Mouse (Mus musculus): ENCODE results near the gene Itpr1. TPM values are rescaled to one million over a fixed set of nuclear protein-coding genes. Genes with fewer than 3 reads are reported as not detected.

The Itpr1 gene
- polyA plus RNA-seq, 1 experiment, result 42.5 TPM

DNA sequence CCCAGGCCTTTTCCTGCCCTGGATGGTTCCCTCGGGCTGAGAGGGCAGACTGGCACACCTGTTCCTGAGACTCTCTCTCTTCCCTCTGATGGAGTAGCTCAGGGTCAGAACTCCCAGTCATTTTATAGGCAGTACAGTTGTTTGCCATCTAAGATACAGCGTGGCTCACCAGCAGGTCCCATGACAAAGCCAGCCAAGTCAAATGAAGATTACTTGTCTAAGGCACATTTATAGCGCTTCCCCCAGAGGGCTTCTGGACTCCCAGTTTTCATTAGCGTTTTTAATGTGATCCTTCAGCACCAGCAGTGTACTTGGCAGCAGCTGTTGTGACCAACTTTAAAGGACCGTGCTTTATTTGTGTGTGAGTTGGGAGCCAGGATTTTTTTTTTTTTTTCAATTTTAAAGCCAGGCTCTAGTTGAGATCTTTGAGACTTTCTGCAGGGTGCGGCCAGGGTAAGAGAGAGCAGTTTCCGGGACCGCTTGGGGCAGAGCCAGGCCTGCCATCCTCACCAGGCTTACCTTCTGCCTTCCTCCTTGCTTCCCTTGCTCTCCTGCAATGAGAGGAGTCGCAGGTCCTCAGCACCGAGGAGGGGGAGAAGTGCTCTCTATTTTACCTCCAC is 281.4 kb downstream of the Itpr1 start:
- no peak overlapping the region for H3K4me3 ChIP-seq (ENCODE audit: low read depth, low read length)
- TF ChIP-seq CTCF (IDR thresholded peaks at IDR 0.05; ENCODE audit: low read depth, low read length) (no peak), EP300 (IDR thresholded peaks at IDR 0.05; ENCODE audit: insufficient read depth, low read depth, low read length) (no peak), POLR2A (IDR thresholded peaks at IDR 0.05; ENCODE audit: insufficient read depth, low read length) (no peak)
- H3K9ac ChIP-seq (ENCODE audit: low read depth, poor library complexity, severe bottlenecking), result no peak overlapping the region
- no peak overlapping the region for H3K27ac ChIP-seq (ENCODE audit: insufficient read depth, low read length)
- no peaks in the 10 kb centered on the region for H3K4me1 ChIP-seq (ENCODE audit: control insufficient read depth, insufficient read depth, low read length)
- no peaks in the 10 kb centered on the region; the same call in 1 of the 2 replicates for H3K9me3 ChIP-seq (replicated peaks; ENCODE audit: control insufficient read depth, insufficient read depth, low read length, poor library complexity, severe bottlenecking)
- H3K27me3 ChIP-seq (ENCODE audit: control insufficient read depth, insufficient read depth, low read length, poor library complexity, severe bottlenecking), result no peaks in the 10 kb centered on the region
- peaks cover 20% of the 10 kb centered on the region for H3K36me3 ChIP-seq (ENCODE audit: control insufficient read depth, insufficient read depth, low read length, poor library complexity, severe bottlenecking)

DNA sequence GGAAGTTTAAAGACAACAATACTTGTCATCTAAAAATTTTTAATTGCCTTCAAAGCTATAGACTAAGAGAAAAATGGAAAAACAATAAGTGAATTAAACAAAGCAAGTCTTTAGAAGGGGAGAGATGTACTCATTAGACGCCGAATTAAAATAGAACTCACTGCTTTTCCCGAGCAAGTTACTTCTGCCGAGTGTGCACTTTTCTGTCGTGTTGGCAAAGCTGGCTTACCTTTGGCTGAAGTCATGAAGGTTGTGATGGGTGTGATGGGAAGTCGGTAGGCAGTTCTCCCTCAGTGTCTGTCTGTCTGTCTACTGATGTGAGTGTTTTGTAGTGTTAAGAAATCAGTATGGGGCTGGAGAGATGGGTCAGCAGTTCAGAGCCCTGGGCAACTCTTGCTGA is 282.1 kb downstream of the Itpr1 start:
- TF ChIP-seq POLR2A (IDR thresholded peaks at IDR 0.05; ENCODE audit: insufficient read depth, low read length) (no peak), CTCF (IDR thresholded peaks at IDR 0.05; ENCODE audit: low read depth, low read length) (no peak), EP300 (IDR thresholded peaks at IDR 0.05; ENCODE audit: insufficient read depth, low read depth, low read length) (no peak)
- no peak overlapping the region for H3K27ac ChIP-seq (ENCODE audit: insufficient read depth, low read length)
- no peak overlapping the region for H3K4me3 ChIP-seq (ENCODE audit: low read depth, low read length)
- no peak overlapping the region for H3K9ac ChIP-seq (ENCODE audit: low read depth, poor library complexity, severe bottlenecking)
- no peaks in the 10 kb centered on the region for H3K4me1 ChIP-seq (ENCODE audit: control insufficient read depth, insufficient read depth, low read length)
- peaks cover 20% of the 10 kb centered on the region for H3K36me3 ChIP-seq (ENCODE audit: control insufficient read depth, insufficient read depth, low read length, poor library complexity, severe bottlenecking)
- H3K9me3 ChIP-seq (replicated peaks; ENCODE audit: control insufficient read depth, insufficient read depth, low read length, poor library complexity, severe bottlenecking), result no peaks in the 10 kb centered on the region; the same call in 1 of the 2 replicates
- no peaks in the 10 kb centered on the region for H3K27me3 ChIP-seq (ENCODE audit: control insufficient read depth, insufficient read depth, low read length, poor library complexity, severe bottlenecking)

GRCm38 (mm10) chr6:108498070-108498469 is 285.2 kb downstream of the Itpr1 start:
- Histone ChIP-seq H3K27ac (ENCODE audit: insufficient read depth, low read length) (no peak overlapping the region), H3K4me3 (ENCODE audit: low read depth, low read length) (no peak overlapping the region), H3K4me1 (ENCODE audit: control insufficient read depth, insufficient read depth, low read length) (no peaks in the 10 kb centered on the region), H3K9ac (ENCODE audit: low read depth, poor library complexity, severe bottlenecking) (no peak overlapping the region), H3K36me3 (ENCODE audit: control insufficient read depth, insufficient read depth, low read length, poor library complexity, severe bottlenecking) (peaks cover 14% of the 10 kb centered on the region), H3K27me3 (ENCODE audit: control insufficient read depth, insufficient read depth, low read length, poor library complexity, severe bottlenecking) (no peaks in the 10 kb centered on the region), H3K9me3 (replicated peaks; ENCODE audit: control insufficient read depth, insufficient read depth, low read length, poor library complexity, severe bottlenecking) (no peaks in the 10 kb centered on the region; the same call in 1 of the 2 replicates)
- no peak for TF ChIP-seq EP300 (IDR thresholded peaks at IDR 0.05; ENCODE audit: insufficient read depth, low read depth, low read length)
- TF ChIP-seq CTCF (IDR thresholded peaks at IDR 0.05; ENCODE audit: low read depth, low read length), result no peak
- no peak for TF ChIP-seq POLR2A (IDR thresholded peaks at IDR 0.05; ENCODE audit: insufficient read depth, low read length)

DNA sequence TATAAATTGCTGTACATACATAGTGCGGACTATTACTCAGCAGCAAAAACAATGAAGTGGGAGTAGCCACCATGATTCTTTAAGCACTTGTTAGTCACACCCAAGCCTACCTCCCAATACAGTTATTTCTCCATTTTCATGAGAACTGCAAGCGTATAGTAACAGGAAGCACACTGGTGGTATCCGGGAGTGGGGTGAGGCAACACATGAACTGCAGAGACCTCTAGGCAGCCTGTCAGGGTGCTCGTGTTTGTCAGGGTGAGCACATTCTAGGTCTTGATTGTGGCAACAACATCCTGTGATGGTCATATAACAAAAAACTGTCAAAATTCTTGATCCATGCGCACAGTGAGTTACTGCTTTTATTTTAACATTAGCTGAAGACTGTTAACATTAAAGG is 290.8 kb downstream of the Itpr1 start:
- Histone ChIP-seq H3K4me1 (ENCODE audit: control insufficient read depth, insufficient read depth, low read length) (no peaks in the 10 kb centered on the region), H3K9me3 (replicated peaks; ENCODE audit: control insufficient read depth, insufficient read depth, low read length, poor library complexity, severe bottlenecking) (peaks cover 10% of the 10 kb centered on the region), H3K27me3 (ENCODE audit: control insufficient read depth, insufficient read depth, low read length, poor library complexity, severe bottlenecking) (no peaks in the 10 kb centered on the region), H3K4me3 (ENCODE audit: low read depth, low read length) (no peak overlapping the region), H3K9ac (ENCODE audit: low read depth, poor library complexity, severe bottlenecking) (no peak overlapping the region), H3K36me3 (ENCODE audit: control insufficient read depth, insufficient read depth, low read length, poor library complexity, severe bottlenecking) (peaks cover 3% of the 10 kb centered on the region; the same call in 1 of the 2 replicates), H3K27ac (ENCODE audit: insufficient read depth, low read length) (no peak overlapping the region)
- TF ChIP-seq EP300 (IDR thresholded peaks at IDR 0.05; ENCODE audit: insufficient read depth, low read depth, low read length), result no peak
- TF ChIP-seq CTCF (IDR thresholded peaks at IDR 0.05; ENCODE audit: low read depth, low read length), result no peak
- no peak for TF ChIP-seq POLR2A (IDR thresholded peaks at IDR 0.05; ENCODE audit: insufficient read depth, low read length)

DNA sequence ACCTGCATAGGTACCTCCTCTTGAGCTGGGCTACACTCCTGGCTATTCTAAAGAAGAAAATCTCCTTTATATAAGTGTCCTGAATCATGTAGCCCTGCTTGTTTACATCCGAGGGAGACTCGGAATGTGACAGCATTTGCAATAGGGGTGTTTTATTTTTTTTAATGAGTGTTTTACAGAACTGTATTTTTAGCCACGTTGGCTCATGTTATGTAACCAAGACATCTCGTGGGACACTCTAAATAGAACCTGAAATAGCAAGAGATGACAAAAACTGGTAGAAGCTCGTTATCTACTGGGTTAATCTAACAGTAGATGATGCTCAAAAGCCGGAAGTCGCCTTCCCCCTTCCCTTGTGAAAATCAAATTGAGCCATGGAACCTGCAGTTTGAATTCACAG is 291.8 kb downstream of the Itpr1 start:
- Histone ChIP-seq H3K27ac (ENCODE audit: insufficient read depth, low read length) (no peak overlapping the region), H3K9me3 (replicated peaks; ENCODE audit: control insufficient read depth, insufficient read depth, low read length, poor library complexity, severe bottlenecking) (peaks cover 10% of the 10 kb centered on the region), H3K36me3 (ENCODE audit: control insufficient read depth, insufficient read depth, low read length, poor library complexity, severe bottlenecking) (peaks cover 3% of the 10 kb centered on the region; the same call in 1 of the 2 replicates), H3K4me3 (ENCODE audit: low read depth, low read length) (no peak overlapping the region), H3K9ac (ENCODE audit: low read depth, poor library complexity, severe bottlenecking) (no peak overlapping the region), H3K27me3 (ENCODE audit: control insufficient read depth, insufficient read depth, low read length, poor library complexity, severe bottlenecking) (no peaks in the 10 kb centered on the region), H3K4me1 (ENCODE audit: control insufficient read depth, insufficient read depth, low read length) (no peaks in the 10 kb centered on the region)
- TF ChIP-seq POLR2A (IDR thresholded peaks at IDR 0.05; ENCODE audit: insufficient read depth, low read length) (no peak), CTCF (IDR thresholded peaks at IDR 0.05; ENCODE audit: low read depth, low read length) (no peak), EP300 (IDR thresholded peaks at IDR 0.05; ENCODE audit: insufficient read depth, low read depth, low read length) (no peak)

- no peak for TF ChIP-seq CTCF (IDR thresholded peaks at IDR 0.05; ENCODE audit: low read depth, low read length)
- no peak for TF ChIP-seq EP300 (IDR thresholded peaks at IDR 0.05; ENCODE audit: insufficient read depth, low read depth, low read length)
- no peak for TF ChIP-seq POLR2A (IDR thresholded peaks at IDR 0.05; ENCODE audit: insufficient read depth, low read length)
- Histone ChIP-seq H3K4me1 (ENCODE audit: control insufficient read depth, insufficient read depth, low read length) (no peaks in the 10 kb centered on the region), H3K36me3 (ENCODE audit: control insufficient read depth, insufficient read depth, low read length, poor library complexity, severe bottlenecking) (peaks cover 3% of the 10 kb centered on the region; the same call in 1 of the 2 replicates)
These were observed 293.3 kb downstream of the Itpr1 start for GRCm38 (mm10) chr6:108506161-108506560.

More at GRCm38 (mm10) chr6:108506161-108506560, 293.3 kb downstream of the Itpr1 start:
- Histone ChIP-seq H3K4me3 (ENCODE audit: low read depth, low read length) (no peak overlapping the region), H3K27ac (ENCODE audit: insufficient read depth, low read length) (no peak overlapping the region), H3K9me3 (replicated peaks; ENCODE audit: control insufficient read depth, insufficient read depth, low read length, poor library complexity, severe bottlenecking) (peaks cover 10% of the 10 kb centered on the region), H3K27me3 (ENCODE audit: control insufficient read depth, insufficient read depth, low read length, poor library complexity, severe bottlenecking) (no peaks in the 10 kb centered on the region), H3K9ac (ENCODE audit: low read depth, poor library complexity, severe bottlenecking) (no peak overlapping the region)

Data from ES-Bruce4 (cell line).